Mouse (Mus musculus) myocyte (in vitro differentiated cells): Measurements from ENCODE around the gene Hps5.

Experiments
- CEBPB ChIP-seq: IDR thresholded peaks from 2 replicates; pipeline ENCODE4 v1.6.1; 2011; ENCODE audit warnings: mild to moderate bottlenecking, moderate library complexity; ENCODE audit not compliant: poor library complexity, insufficient read depth, severe bottlenecking
- E2F4 ChIP-seq: IDR thresholded peaks from one replicate; pipeline ENCODE4 v1.6.1; 2011; ENCODE audit warnings: mild to moderate bottlenecking, control low read depth, moderate library complexity; ENCODE audit not compliant: insufficient read depth
- POLR2A ChIP-seq: IDR thresholded peaks from one replicate; pipeline ENCODE4 v1.6.1; 2011; ENCODE audit warnings: low read depth, mild to moderate bottlenecking, control low read depth, moderate library complexity; ENCODE audit not compliant: insufficient read length
- POLR2AphosphoS2 ChIP-seq: IDR thresholded peaks from one replicate; pipeline ENCODE4 v1.6.1; 2011; ENCODE audit warnings: low read depth, control low read depth; ENCODE audit not compliant: insufficient read length
- SRF ChIP-seq: IDR thresholded peaks from one replicate; pipeline ENCODE4 v1.6.1; 2011; ENCODE audit warnings: low read depth; ENCODE audit not compliant: control insufficient read depth, insufficient read length
- TCF12 ChIP-seq: IDR thresholded peaks from one replicate; pipeline ENCODE4 v1.6.1; 2011; ENCODE audit warnings: mild to moderate bottlenecking, control low read depth; ENCODE audit not compliant: poor library complexity, insufficient read depth, severe bottlenecking

GRCm38 (mm10) chr7:46716897-46717296 is 79.0 kb downstream of the Hps5 start:
- TF ChIP-seq SRF = no peak
- no peak for TF ChIP-seq E2F4
- no peak for TF ChIP-seq POLR2A
- no peak for TF ChIP-seq CEBPB
- TF ChIP-seq POLR2AphosphoS2 = no peak
- TF ChIP-seq TCF12 = no peak
